Mouse (Mus musculus): ENCODE data around the gene Bmf. TPM values are rescaled to one million over a fixed set of nuclear protein-coding genes. Genes with fewer than 3 reads are reported as not detected.

Gene Bmf
- polyA plus RNA-seq, 1 experiment from 2014 or later, result 4.9 TPM

- no peaks in the 10 kb centered on the region for H3K27me3 ChIP-seq (replicated peaks; ENCODE audit: control insufficient read depth, insufficient read depth, low read length)
- no peaks in the 10 kb centered on the region for H3K36me3 ChIP-seq (ENCODE audit: control insufficient read depth, insufficient read depth, low read length)
- peak overlapping the region; percentile 91 for H3K4me2 ChIP-seq (ENCODE audit: low read length)
- DNase-seq (ENCODE audit: low spot score) (peak; percentile 54), ATAC-seq (replicated peaks; ENCODE audit: low FRiP score, low TSS enrichment, low read depth) (no peak)
- 8% methylated on average over 9 of the region's 9 CpGs for WGBS
- H3K9me3 ChIP-seq (ENCODE audit: control insufficient read depth, low read length), result no peaks in the 10 kb centered on the region
- H3K27ac ChIP-seq (ENCODE audit: low read depth), result 0 out of 2 replicates have a peak overlapping the region, but pooled peaks have one; percentile 0
- H3K4me3 ChIP-seq (ENCODE audit: low read depth, low read length), result peak overlapping the region; percentile 78
- H3K9ac ChIP-seq (ENCODE audit: low read length), result 0 out of 2 replicates have a peak overlapping the region, but pooled peaks have one; percentile 14
- peaks cover 62% of the 10 kb centered on the region for H3K4me1 ChIP-seq (replicated peaks; ENCODE audit: control insufficient read depth, insufficient read depth, low read length)
Observed at GRCm38 (mm10) chr2:118547541-118548016, 1.9 kb downstream of the Bmf start.

DNA sequence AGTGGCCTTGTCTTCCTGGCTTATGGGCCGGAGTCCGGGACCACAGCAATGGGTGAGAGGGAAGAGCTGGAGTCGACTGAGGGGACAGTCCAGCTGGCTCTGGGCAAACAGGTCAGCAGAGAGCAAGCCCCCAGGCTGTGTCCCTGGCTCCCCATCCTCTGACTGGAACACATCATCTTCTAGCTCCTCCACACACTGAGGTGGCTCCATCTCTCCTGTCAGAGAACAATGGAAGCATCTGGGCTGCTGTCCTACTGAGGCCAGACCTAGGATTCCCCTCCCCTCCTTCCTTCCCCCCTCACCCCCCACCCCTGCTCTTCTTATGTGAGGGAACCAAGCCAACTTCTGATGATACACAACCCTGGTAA lies 2.7 kb downstream of the Bmf start:
- Histone ChIP-seq H3K9ac (ENCODE audit: low read length) (peak overlapping the region; percentile 45; the same call in 1 of the 2 replicates), H3K4me3 (ENCODE audit: low read depth, low read length) (no peak overlapping the region), H3K4me2 (ENCODE audit: low read length) (peak overlapping the region; percentile 58; the same call in 1 of the 2 replicates), H3K36me3 (ENCODE audit: control insufficient read depth, insufficient read depth, low read length) (no peaks in the 10 kb centered on the region), H3K9me3 (ENCODE audit: control insufficient read depth, low read length) (no peaks in the 10 kb centered on the region), H3K27ac (ENCODE audit: low read depth) (peak overlapping the region; percentile 98), H3K27me3 (replicated peaks; ENCODE audit: control insufficient read depth, insufficient read depth, low read length) (no peaks in the 10 kb centered on the region), H3K4me1 (replicated peaks; ENCODE audit: control insufficient read depth, insufficient read depth, low read length) (peaks cover 70% of the 10 kb centered on the region)
- DNase-seq (ENCODE audit: low spot score), result no peak
- WGBS, result 65% methylated on average over 3 of the region's 3 CpGs
- ATAC-seq (replicated peaks; ENCODE audit: low FRiP score, low TSS enrichment, low read depth), result no peak

- Histone ChIP-seq H3K36me3 (ENCODE audit: control insufficient read depth, insufficient read depth, low read length) (no peaks in the 10 kb centered on the region), H3K4me3 (ENCODE audit: low read depth, low read length) (no peak overlapping the region; the same call in 1 of the 2 replicates), H3K4me1 (replicated peaks; ENCODE audit: control insufficient read depth, insufficient read depth, low read length) (peaks cover 75% of the 10 kb centered on the region), H3K27me3 (replicated peaks; ENCODE audit: control insufficient read depth, insufficient read depth, low read length) (no peaks in the 10 kb centered on the region), H3K9me3 (ENCODE audit: control insufficient read depth, low read length) (no peaks in the 10 kb centered on the region), H3K9ac (ENCODE audit: low read length) (peak overlapping the region; percentile 45), H3K27ac (ENCODE audit: low read depth) (peak overlapping the region; percentile 98), H3K4me2 (ENCODE audit: low read length) (peak overlapping the region; percentile 58)
- ATAC-seq (replicated peaks; ENCODE audit: low FRiP score, low TSS enrichment, low read depth), result no peak
- WGBS, result 22% methylated on average over 5 of the region's 5 CpGs
- DNase-seq (ENCODE audit: low spot score), result no peak
Observed at GRCm38 (mm10) chr2:118546104-118546797, 3.2 kb downstream of the Bmf start.

- peak overlapping the region; percentile 45 for H3K9ac ChIP-seq (ENCODE audit: low read length)
- H3K27me3 ChIP-seq (replicated peaks; ENCODE audit: control insufficient read depth, insufficient read depth, low read length), result no peaks in the 10 kb centered on the region
- no peak overlapping the region for H3K4me3 ChIP-seq (ENCODE audit: low read depth, low read length)
- H3K4me2 ChIP-seq (ENCODE audit: low read length), result peak overlapping the region; percentile 58
- no peaks in the 10 kb centered on the region for H3K36me3 ChIP-seq (ENCODE audit: control insufficient read depth, insufficient read depth, low read length)
- DNase-seq (ENCODE audit: low spot score), result peak; percentile 93
- peak overlapping the region; percentile 98 for H3K27ac ChIP-seq (ENCODE audit: low read depth)
- peaks cover 82% of the 10 kb centered on the region for H3K4me1 ChIP-seq (replicated peaks; ENCODE audit: control insufficient read depth, insufficient read depth, low read length)
- ATAC-seq (replicated peaks; ENCODE audit: low FRiP score, low TSS enrichment, low read depth), result 0 out of 2 replicates have a peak, but pooled peaks have one; percentile 4
- no peaks in the 10 kb centered on the region for H3K9me3 ChIP-seq (ENCODE audit: control insufficient read depth, low read length)
- 16% methylated on average over 23 of the region's 23 CpGs for WGBS
Observed at GRCm38 (mm10) chr2:118545242-118546103, 4.0 kb downstream of the Bmf start.

DNA sequence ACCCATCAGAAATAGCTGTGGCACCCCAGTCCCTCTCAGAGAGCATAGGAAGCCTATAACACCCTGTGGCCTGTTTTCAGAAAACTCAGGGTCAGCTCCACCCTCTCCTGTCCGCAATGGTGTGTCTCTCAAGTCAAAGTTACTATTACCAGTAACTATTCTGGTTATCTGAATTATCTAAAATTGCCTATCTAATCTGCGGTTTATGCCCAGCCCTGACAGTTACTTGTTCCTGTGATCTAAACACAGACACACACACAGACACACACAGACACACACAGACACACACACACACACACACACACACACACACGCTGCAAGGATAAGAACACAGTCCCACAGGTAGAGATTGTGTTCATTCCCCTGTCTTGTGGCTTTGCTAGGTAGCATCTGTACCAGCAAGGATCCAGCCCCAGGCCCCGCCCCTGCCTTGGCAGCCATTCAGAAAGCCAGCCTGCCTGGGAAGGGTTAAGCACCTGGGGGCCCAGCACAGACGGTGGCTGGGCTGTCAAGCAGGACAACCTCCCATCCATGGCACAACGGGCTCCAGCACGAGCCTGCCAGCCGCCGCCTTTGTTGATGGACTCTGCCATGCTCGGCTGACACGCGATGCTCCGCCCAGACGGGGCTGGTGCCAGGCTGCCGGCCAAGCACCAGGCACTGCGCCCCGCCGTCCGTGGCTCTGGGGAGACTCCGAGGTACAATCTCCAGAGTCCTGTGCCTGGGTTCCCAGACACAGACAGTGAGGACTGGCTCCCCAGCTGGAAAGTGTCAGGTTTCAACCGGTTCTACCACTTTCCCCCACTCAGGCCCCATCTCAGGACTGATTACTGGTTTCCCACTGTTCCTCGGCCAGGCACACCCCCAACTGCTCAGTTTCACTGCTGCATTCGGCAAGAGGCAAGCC lies 5.3 kb downstream of the Bmf start:
- H3K36me3 ChIP-seq (ENCODE audit: control insufficient read depth, insufficient read depth, low read length), result no peaks in the 10 kb centered on the region
- H3K9me3 ChIP-seq (ENCODE audit: control insufficient read depth, low read length), result no peaks in the 10 kb centered on the region
- DNase-seq (ENCODE audit: low spot score) (peak; percentile 94), ATAC-seq (replicated peaks; ENCODE audit: low FRiP score, low TSS enrichment, low read depth) (peak; percentile 86)
- peak overlapping the region; percentile 47 for H3K9ac ChIP-seq (ENCODE audit: low read length)
- peak overlapping the region; percentile 98 for H3K27ac ChIP-seq (ENCODE audit: low read depth)
- peak overlapping the region; percentile 58 for H3K4me2 ChIP-seq (ENCODE audit: low read length)
- H3K27me3 ChIP-seq (replicated peaks; ENCODE audit: control insufficient read depth, insufficient read depth, low read length), result no peaks in the 10 kb centered on the region
- 6% methylated on average over 23 of the region's 23 CpGs for WGBS
- H3K4me1 ChIP-seq (replicated peaks; ENCODE audit: control insufficient read depth, insufficient read depth, low read length), result peaks cover 85% of the 10 kb centered on the region
- peak overlapping the region; percentile 37 for H3K4me3 ChIP-seq (ENCODE audit: low read depth, low read length)

- Histone ChIP-seq H3K9me3 (ENCODE audit: control insufficient read depth, low read length) (no peaks in the 10 kb centered on the region), H3K4me3 (ENCODE audit: low read depth, low read length) (0 out of 2 replicates have a peak overlapping the region, but pooled peaks have one; percentile 37), H3K9ac (ENCODE audit: low read length) (no peak overlapping the region), H3K36me3 (ENCODE audit: control insufficient read depth, insufficient read depth, low read length) (peaks cover 9% of the 10 kb centered on the region; the same call in 1 of the 2 replicates), H3K4me1 (replicated peaks; ENCODE audit: control insufficient read depth, insufficient read depth, low read length) (peaks cover 80% of the 10 kb centered on the region), H3K27ac (ENCODE audit: low read depth) (peak overlapping the region; percentile 98), H3K4me2 (ENCODE audit: low read length) (peak overlapping the region; percentile 58), H3K27me3 (replicated peaks; ENCODE audit: control insufficient read depth, insufficient read depth, low read length) (no peaks in the 10 kb centered on the region)
- no peak for ATAC-seq (replicated peaks; ENCODE audit: low FRiP score, low TSS enrichment, low read depth)
- no peak for DNase-seq (ENCODE audit: low spot score)
- 67% methylated on average over 1 of the region's 1 CpGs for WGBS
Observed at GRCm38 (mm10) chr2:118542971-118543573, 6.4 kb downstream of the Bmf start.

DNA sequence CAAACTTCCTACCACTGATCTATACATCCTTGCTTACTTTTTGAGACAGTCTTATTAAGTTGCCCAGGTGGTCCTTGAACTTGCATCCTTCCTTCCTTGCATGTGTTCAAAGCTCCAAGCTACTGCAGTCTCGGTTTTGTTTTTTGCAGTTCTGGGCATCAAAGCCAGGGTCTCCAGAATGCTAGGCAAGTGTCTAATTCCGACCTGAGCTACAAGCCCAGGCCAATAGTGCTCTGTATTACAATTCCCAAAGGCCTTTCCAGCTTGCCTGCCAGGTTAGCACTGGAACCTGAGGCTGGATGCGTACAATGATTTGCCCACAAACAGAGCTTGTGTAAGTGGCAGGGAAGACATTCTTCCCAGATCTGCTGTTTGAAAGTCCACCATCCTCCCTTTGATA lies 7.8 kb downstream of the Bmf start:
- DNase-seq (ENCODE audit: low spot score) (no peak), ATAC-seq (replicated peaks; ENCODE audit: low FRiP score, low TSS enrichment, low read depth) (no peak)
- no peaks in the 10 kb centered on the region for H3K9me3 ChIP-seq (ENCODE audit: control insufficient read depth, low read length)
- 84% methylated on average over 3 of the region's 3 CpGs for WGBS
- H3K36me3 ChIP-seq (ENCODE audit: control insufficient read depth, insufficient read depth, low read length), result peaks cover 11% of the 10 kb centered on the region; the same call in 1 of the 2 replicates
- H3K4me3 ChIP-seq (ENCODE audit: low read depth, low read length), result no peak overlapping the region
- no peak overlapping the region for H3K4me2 ChIP-seq (ENCODE audit: low read length)
- no peak overlapping the region for H3K9ac ChIP-seq (ENCODE audit: low read length)
- peaks cover 77% of the 10 kb centered on the region for H3K4me1 ChIP-seq (replicated peaks; ENCODE audit: control insufficient read depth, insufficient read depth, low read length)
- H3K27me3 ChIP-seq (replicated peaks; ENCODE audit: control insufficient read depth, insufficient read depth, low read length), result no peaks in the 10 kb centered on the region
- peak overlapping the region; percentile 98 for H3K27ac ChIP-seq (ENCODE audit: low read depth)

Measured in intestine, embryonic 14.5 days (tissue).